Mouse (Mus musculus) fibroblast of lung, adult 2 months (primary cell): Measurements from ENCODE around the gene Methig1.

Source experiments
- DNase-seq: peaks from one replicate; pipeline ENCODE4 v3.0.0-alpha.2; 2011; ENCODE audit warnings: low read depth

The Methig1 gene

GRCm38 (mm10) chr15:100424396-100425122, 71.6 kb downstream of the Methig1 start, which contains the start of gene Slc11a2:
Gene Slc11a2 (minus strand): TSS chr15:100425072.
- no peak for DNase-seq

- no peak for DNase-seq
These were observed 75.5 kb downstream of the Methig1 start for GRCm38 (mm10) chr15:100428296-100428905.

GRCm38 (mm10) chr15:100429959-100430565, 77.1 kb downstream of the Methig1 start:
- DNase-seq: no peak

GRCm38 (mm10) chr15:100433234-100433633, 80.3 kb downstream of the Methig1 start:
- no peak for DNase-seq
